9 mouse cellular contexts compared by ENCODE assay signal in the genomic region with DNA sequence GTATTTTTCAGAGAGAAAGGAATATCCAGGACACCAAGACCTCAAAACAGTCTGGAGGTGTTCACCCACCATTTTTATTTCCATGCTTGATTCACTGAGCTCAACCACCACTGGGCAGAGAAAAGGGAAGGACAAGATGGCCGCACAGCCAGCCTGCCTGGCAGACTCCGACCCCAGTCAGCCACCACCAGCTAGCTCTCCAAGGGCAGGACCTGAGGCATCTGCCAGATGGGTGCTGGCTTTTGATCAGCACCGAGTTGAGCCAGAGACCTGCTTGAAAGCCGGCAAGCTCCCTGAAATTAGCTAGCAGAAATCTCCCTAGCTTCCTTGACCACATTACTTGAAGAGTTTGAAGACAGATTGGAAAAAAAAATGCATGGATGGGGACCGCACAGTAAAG.
DNase-seq lines count a peak whose midpoint lies in the region; ATAC-seq and TF ChIP-seq lines count a peak whose summit lies in the region.
"Had no signal": no experiment of that assay in that cellular context is flagged by ENCODE, and none has a peak within 500 bp of the region (broad histone marks: within the 10 kb centered on the region; RNA-seq: fewer than 3 reads in every experiment).

No protein-coding gene starts in this region.

- H3K9ac ChIP-seq in heart, embryonic 13.5 days: no peak overlapping the region; the same call in 1 of the 2 replicates
- H3K9ac ChIP-seq in limb, embryonic 15.5 days: no peak overlapping the region

- H3K36me3 ChIP-seq in heart, embryonic 13.5 days: no peaks in the 10 kb centered on the region
- no peaks in the 10 kb centered on the region for H3K36me3 ChIP-seq in limb, embryonic 15.5 days

- H3K4me1 ChIP-seq in cortical plate, adult 2 months (ENCODE audit: control insufficient read depth, insufficient read depth, low read length): peaks cover 3% of the 10 kb centered on the region
- H3K4me1 ChIP-seq in heart, embryonic 13.5 days: peaks cover 29% of the 10 kb centered on the region
- peaks cover 43% of the 10 kb centered on the region for H3K4me1 ChIP-seq in limb, embryonic 15.5 days

- no peak for ATAC-seq in heart, embryonic 13.5 days (ENCODE audit: extremely low read depth, insufficient number of reproducible peaks, low FRiP score, low TSS enrichment)
- ATAC-seq in limb, embryonic 15.5 days (ENCODE audit: insufficient number of reproducible peaks, low FRiP score, low TSS enrichment, low read depth): no peak

- TF ChIP-seq CTCF in cortical plate, adult 2 months (IDR thresholded peaks at IDR 0.05; ENCODE audit: extremely low read depth, insufficient read depth, low read length): no peak

- DNase-seq in adrenal gland, postnatal 14 days: peak; percentile 46
- DNase-seq in adrenal gland, adult 8-10 months: no peak
- DNase-seq in embryo, embryonic 11 days: no peak
- no peak for DNase-seq in B cell, adult 2 months
- DNase-seq in c-Kit-positive CD71-positive TER-119-positive erythroid progenitor cells, embryonic 14.5 days (ENCODE audit: low spot score): no peak
- DNase-seq: cerebellum, adult 9-10 months had no signal

- no peak overlapping the region for H3K4me3 ChIP-seq in cortical plate, adult 2 months (ENCODE audit: insufficient read depth, low read length)
- no peak overlapping the region for H3K4me3 ChIP-seq in heart, embryonic 13.5 days
- H3K4me3 ChIP-seq in limb, embryonic 15.5 days: no peak overlapping the region

- no peaks in the 10 kb centered on the region for H3K27me3 ChIP-seq in heart, embryonic 13.5 days (replicated peaks)
- H3K27me3 ChIP-seq in limb, embryonic 15.5 days: no peaks in the 10 kb centered on the region

- 0 out of 2 replicates have a peak overlapping the region, but pooled peaks have one; percentile 20 for H3K27ac ChIP-seq in cortical plate, adult 2 months (ENCODE audit: insufficient read depth, low read length)
- H3K27ac ChIP-seq in heart, embryonic 13.5 days (replicated peaks): peak overlapping the region; percentile 96
- H3K27ac ChIP-seq in limb, embryonic 15.5 days: peak overlapping the region; percentile 98

- H3K4me2 ChIP-seq in heart, embryonic 13.5 days: no peak overlapping the region
- peak overlapping the region; percentile 65; the same call in 1 of the 2 replicates for H3K4me2 ChIP-seq in limb, embryonic 15.5 days

- WGBS in heart, embryonic 13.5 days: 69% methylated on average over 5 of the region's 5 CpGs
- WGBS in limb, embryonic 15.5 days: 48% methylated on average over 5 of the region's 5 CpGs

- no peaks in the 10 kb centered on the region for H3K9me3 ChIP-seq in heart, embryonic 13.5 days
- H3K9me3 ChIP-seq in limb, embryonic 15.5 days: no peaks in the 10 kb centered on the region

- no peak for TF ChIP-seq POLR2A in cortical plate, adult 2 months (IDR thresholded peaks at IDR 0.05; ENCODE audit: extremely low read depth, insufficient read depth, low read length)

Comparison
In these comparisons a context has a peak if more than half of its experiments do, and no peak if none do; other contexts are left out.
1. H3K27ac ChIP-seq: peak in every context shown above with its lines; median percentile 98 in limb, embryonic 15.5 days; 96 in heart, embryonic 13.5 days; 20 in cortical plate, adult 2 months.